Mouse (Mus musculus) stomach, embryonic 14.5 days (tissue): ENCODE measurements at regions not wholly inside any gene's neighbourhood (a gene's known extent, or its start where the extent isn't known, plus 50 kb on each side); places are given as distances from the start of the nearest gene placed in this dataset.

Experiments
- ATAC-seq: fragments of 200-750 bp; cut with Nextera tagmentation; 2 replicates; pipeline ENCODE4 v1.8.0; 2017; ENCODE audit warnings: low read depth, moderate TSS enrichment; ENCODE audit not compliant: insufficient number of reproducible peaks, insufficient read depth, low FRiP score
- H3K27ac ChIP-seq: fragments of 300-500 bp; sonication (generic); 2 replicates; pipeline ENCODE4 v1.5.1; 2014; ENCODE audit warnings: mild to moderate bottlenecking, low read length, moderate library complexity, mixed read lengths
- H3K27me3 ChIP-seq: fragments of 300-500 bp; sonication (generic); 2 replicates; pipeline ENCODE4 v1.6.1; 2014; ENCODE audit warnings: low read length, control low read depth, mixed read lengths; ENCODE audit not compliant: control insufficient read depth, insufficient read depth
- H3K36me3 ChIP-seq: fragments of 300-500 bp; sonication (generic); 2 replicates; pipeline ENCODE4 v1.6.1; 2014; ENCODE audit warnings: mild to moderate bottlenecking, control low read depth, low read length, moderate library complexity, mixed read lengths; ENCODE audit not compliant: control insufficient read depth, insufficient read depth
- H3K4me1 ChIP-seq: fragments of 300-500 bp; sonication (generic); 2 replicates; pipeline ENCODE4 v1.6.1; 2014; ENCODE audit warnings: low read length, control low read depth, mixed read lengths; ENCODE audit not compliant: control insufficient read depth, insufficient read depth
- H3K4me2 ChIP-seq: fragments of 300-500 bp; sonication (generic); replicated peaks from 2 replicates; pipeline ENCODE4 v1.6.1; 2014; ENCODE audit warnings: low read depth, low read length, control low read depth
- H3K4me3 ChIP-seq: fragments of 300-500 bp; sonication (generic); 2 replicates; pipeline ENCODE4 v1.5.1; 2014; ENCODE audit warnings: low read depth, low read length, control low read depth
- H3K9ac ChIP-seq: fragments of 300-500 bp; sonication (generic); replicated peaks from 2 replicates; pipeline ENCODE4 v1.6.1; 2014; ENCODE audit warnings: low read depth, mild to moderate bottlenecking, control low read depth, low read length, moderate library complexity, mixed read lengths
- H3K9me3 ChIP-seq: fragments of 300-500 bp; sonication (generic); 2 replicates; pipeline ENCODE4 v1.6.1; 2016; ENCODE audit warnings: low read depth, low read length, control low read depth; ENCODE audit not compliant: control insufficient read depth
- WGBS: fragments of 180-500 bp; shearing (Covaris S2); extraction: QIAGEN DNeasy Blood & Tissue Kit; methylation state at CpG from one replicate; pipeline ENCODE4 v1.1.7; 2014; 5-methylcytosine and 5-hydroxymethylcytosine counted together

DNA sequence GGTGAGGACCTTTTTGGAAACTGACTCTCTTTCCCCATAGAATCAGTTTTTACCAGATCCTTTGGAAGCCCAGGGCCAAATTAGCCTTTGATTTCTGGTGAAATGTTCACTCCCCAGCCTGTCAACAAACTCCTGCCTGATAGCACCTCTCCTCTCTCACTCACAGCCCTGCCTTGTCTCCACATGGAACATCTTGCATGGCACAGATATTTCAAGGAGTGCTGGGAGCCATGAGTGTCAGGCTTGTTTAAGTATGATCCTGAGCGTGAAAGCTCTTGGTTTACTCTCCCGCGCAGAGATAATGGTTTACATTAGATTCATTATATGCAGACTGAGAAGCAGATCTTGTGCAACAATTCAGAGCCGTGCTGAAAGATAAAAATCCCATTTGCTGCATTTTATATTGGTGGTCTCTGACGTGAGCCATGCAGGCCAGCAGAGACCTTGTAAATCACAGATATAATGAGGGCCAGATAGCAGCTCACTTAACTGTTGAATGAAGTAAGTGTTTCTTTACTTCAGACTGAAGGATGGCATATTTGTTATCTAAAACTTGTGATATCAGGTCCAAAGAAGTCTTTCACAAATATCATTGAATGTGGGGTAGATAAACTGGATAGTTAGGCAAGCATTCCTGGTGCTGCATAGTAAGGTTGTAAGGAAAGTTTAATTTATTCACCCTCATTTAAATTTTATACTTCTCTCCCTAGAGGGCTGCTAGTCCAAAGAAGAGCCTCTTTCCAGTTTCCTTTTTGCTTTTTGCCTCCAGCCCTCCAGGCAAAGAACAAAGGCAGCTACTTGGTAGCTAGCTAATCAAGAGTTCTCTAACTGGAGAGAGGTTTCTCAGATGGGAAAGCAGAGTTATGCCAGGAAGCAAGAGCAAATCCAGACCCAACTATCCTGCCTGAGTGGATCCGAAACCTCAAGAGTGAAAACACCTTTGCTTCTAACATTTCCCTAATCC, 81.8 kb downstream of the Tbx18 start:
- no peak overlapping the region for H3K27ac ChIP-seq
- no peak overlapping the region for H3K4me2 ChIP-seq
- no peak overlapping the region for H3K4me3 ChIP-seq
- ATAC-seq: no peak
- no peaks in the 10 kb centered on the region for H3K36me3 ChIP-seq
- 27% methylated on average over 6 of the region's 6 CpGs for WGBS
- H3K9ac ChIP-seq: no peak overlapping the region
- no peaks in the 10 kb centered on the region for H3K27me3 ChIP-seq
- H3K4me1 ChIP-seq: no peaks in the 10 kb centered on the region; the same call in 1 of the 2 replicates
- no peaks in the 10 kb centered on the region for H3K9me3 ChIP-seq

DNA sequence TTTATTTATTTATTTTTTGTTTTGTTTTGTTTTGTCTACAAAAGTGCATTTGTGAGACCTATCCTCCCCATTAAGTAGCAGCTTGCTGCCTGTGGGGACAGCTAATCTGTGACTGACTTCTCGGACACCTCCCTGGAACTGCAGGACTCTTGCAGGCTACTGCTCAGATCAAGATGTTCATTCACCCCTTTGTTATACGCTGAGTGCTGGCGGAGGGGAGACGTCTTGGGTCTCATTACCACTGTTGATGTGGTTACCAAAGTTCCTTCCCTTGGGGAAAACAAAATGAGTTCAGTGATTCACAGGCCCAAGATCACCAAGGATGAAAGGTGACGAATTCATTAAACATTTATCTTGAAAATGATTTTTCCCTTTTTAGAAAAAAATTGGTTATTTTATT, 82.7 kb downstream of the Tbx18 start:
- H3K4me3 ChIP-seq: no peak overlapping the region
- no peaks in the 10 kb centered on the region for H3K27me3 ChIP-seq
- no peak overlapping the region for H3K27ac ChIP-seq
- no peak for ATAC-seq
- no peaks in the 10 kb centered on the region for H3K9me3 ChIP-seq
- H3K4me1 ChIP-seq: no peaks in the 10 kb centered on the region; the same call in 1 of the 2 replicates
- H3K36me3 ChIP-seq: no peaks in the 10 kb centered on the region
- WGBS: 74% methylated on average over 5 of the region's 5 CpGs
- H3K9ac ChIP-seq: no peak overlapping the region
- no peak overlapping the region for H3K4me2 ChIP-seq

DNA sequence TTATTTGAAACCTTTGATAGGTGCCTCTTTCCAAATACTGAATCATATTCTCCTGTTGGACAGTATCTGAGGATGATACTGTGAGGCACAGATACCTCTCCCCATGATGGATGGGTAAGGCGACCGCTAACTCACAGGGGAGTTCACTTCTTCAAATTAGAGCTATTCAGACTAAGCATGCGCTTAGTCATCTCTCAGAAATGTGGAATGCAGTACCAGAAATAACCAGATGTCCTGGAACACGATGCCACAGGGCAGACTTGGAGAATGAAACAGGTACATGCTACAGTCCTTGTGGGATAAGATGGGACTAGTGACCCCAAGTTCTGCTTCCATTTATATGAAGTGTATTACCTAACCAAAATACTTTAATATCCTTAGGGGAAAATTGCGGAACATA, 86.0 kb downstream of the Tbx18 start:
- no peaks in the 10 kb centered on the region for H3K9me3 ChIP-seq
- H3K27me3 ChIP-seq: no peaks in the 10 kb centered on the region
- H3K4me1 ChIP-seq: no peaks in the 10 kb centered on the region; the same call in 1 of the 2 replicates
- no peak overlapping the region for H3K27ac ChIP-seq
- H3K36me3 ChIP-seq: no peaks in the 10 kb centered on the region
- H3K9ac ChIP-seq: no peak overlapping the region
- no peak for ATAC-seq
- 83% methylated on average over 5 of the region's 5 CpGs for WGBS
- H3K4me3 ChIP-seq: no peak overlapping the region
- no peak overlapping the region for H3K4me2 ChIP-seq

DNA sequence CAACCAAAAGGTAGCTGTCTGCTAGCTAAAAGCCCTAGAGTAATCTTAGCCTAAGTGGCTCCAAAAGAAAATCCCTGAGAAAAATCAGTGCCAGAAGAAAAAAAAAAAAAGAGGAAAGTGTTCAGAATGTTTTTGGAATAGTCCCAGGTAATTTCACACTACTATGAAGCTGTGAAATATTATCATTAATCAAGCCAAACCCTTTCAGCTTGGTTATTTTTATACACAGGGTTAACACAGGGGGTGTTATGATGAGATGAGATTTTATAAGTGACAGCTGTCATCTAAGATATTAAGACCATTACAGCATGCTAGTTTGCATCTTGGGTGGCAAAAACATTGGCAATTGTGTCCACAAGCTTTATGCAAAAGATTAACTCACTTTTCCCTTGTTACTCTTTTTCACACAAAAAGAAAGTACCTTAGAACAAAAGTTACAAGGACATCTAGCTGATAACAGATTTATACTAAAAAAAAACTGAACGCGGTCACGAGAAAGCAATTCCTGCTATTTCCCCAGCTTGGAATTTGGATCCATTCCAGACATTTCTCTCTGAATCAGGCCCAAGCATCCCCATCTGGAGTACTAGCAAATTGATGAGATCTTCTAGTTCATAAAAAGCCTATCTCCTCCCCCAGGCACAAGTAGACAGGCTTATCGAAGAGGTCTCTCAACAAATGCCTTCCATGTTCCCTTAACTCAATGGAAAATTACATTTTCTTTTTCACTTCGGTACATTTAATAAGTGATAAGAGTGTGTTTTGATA, 97.0 kb downstream of the Tbx18 start:
- Histone ChIP-seq H3K9ac (no peak overlapping the region), H3K27ac (no peak overlapping the region), H3K27me3 (no peaks in the 10 kb centered on the region), H3K4me1 (no peaks in the 10 kb centered on the region), H3K4me2 (no peak overlapping the region), H3K9me3 (no peaks in the 10 kb centered on the region), H3K36me3 (no peaks in the 10 kb centered on the region), H3K4me3 (no peak overlapping the region)
- WGBS: 46% methylated on average over 5 of the region's 5 CpGs
- ATAC-seq: no peak

DNA sequence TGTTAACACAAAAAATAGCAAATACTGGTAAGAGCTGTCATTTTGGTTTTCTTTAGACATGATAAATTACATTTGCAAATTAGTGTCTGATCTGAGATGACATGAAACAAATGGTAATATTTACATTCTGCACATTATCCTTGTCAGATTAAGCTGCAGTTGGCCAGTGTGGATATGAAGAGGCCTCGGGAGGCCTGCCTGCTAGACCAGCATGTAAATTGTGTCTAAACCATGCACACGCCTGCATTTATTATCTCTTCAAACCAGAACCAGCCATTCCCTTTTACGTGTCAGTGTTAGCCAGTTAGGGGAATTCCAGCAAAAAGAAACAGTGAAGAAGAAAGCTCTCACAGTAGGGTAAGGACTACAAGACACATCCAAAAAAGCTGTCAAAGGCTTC, 104.6 kb downstream of the Tbx18 start:
- Histone ChIP-seq H3K36me3 (no peaks in the 10 kb centered on the region), H3K27ac (no peak overlapping the region), H3K9me3 (no peaks in the 10 kb centered on the region), H3K9ac (no peak overlapping the region), H3K4me3 (no peak overlapping the region), H3K27me3 (no peaks in the 10 kb centered on the region), H3K4me2 (no peak overlapping the region), H3K4me1 (0 out of 2 replicates have a peak, but pooled peaks cover 6% of the 10 kb centered on the region)
- peak; percentile 80; the same call in 1 of the 2 replicates for ATAC-seq
- 35% methylated on average over 3 of the region's 3 CpGs for WGBS

DNA sequence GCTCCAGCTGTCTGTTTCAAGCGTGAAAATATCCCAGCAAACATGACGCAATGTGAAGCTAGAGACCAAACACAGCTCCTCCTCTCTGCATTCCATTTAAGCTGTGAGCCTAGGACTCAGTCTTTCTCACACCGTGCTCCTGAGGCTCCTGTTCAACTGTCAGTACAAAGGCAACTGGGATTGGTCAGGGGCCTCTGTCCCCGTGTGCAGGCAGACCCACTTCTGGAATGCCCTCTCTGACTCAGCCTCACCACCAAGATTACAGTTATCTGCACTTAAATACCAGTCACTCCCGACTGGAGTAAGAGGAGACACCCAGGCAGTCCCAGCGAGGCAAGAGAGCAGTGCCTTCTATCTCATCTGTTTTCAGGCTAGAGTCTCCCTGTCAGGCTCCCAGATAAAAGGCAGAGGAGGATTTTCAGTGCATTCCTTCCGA, 112.8 kb downstream of the Tbx18 start:
- H3K4me2 ChIP-seq: no peak overlapping the region
- ATAC-seq: peak; percentile 28; the same call in 1 of the 2 replicates

DNA sequence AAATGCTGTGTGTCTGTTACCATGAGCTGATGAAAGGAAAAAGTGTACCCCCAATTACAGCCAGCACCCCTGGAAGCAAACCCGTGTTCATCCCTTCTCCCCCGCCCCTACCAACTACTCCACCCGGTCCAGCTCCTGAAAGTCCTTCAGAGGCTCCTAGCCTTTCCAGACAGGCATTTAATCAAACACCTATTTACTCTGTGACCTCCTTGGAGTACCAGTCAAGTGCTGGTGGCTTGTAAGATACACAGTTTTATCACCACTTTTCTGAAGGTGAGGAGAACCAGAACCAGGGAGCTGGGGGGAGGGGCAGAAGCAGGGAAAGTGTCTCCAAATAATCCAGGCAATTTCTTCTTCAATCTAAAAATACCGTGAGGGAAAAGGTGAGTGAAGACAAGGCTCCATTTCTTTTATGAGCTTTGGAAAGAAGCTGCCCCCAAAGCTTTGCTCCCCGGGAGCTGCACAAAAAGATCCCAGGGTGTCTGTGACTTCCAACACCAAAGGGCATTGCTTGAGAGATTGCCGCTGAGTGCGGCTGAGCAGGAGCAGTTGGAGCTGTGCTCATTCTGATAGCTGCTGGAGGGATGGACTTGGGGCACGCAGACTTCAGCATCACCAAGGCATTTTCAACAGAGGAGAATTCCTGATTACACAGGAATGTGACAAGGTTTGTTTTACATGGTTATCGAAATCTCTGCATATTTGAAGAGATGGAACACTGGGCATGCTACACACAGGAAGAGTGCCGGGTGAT, 123.0 kb downstream of the Tbx18 start:
- no peaks in the 10 kb centered on the region for H3K27me3 ChIP-seq
- H3K36me3 ChIP-seq: no peaks in the 10 kb centered on the region
- H3K9ac ChIP-seq: no peak overlapping the region
- no peaks in the 10 kb centered on the region for H3K4me1 ChIP-seq
- H3K4me2 ChIP-seq: no peak overlapping the region
- no peaks in the 10 kb centered on the region for H3K9me3 ChIP-seq
- ATAC-seq: no peak
- no peak overlapping the region for H3K4me3 ChIP-seq
- H3K27ac ChIP-seq: no peak overlapping the region
- WGBS: 35% methylated on average over 10 of the region's 10 CpGs

More for the DNA sequence above, 112.8 kb downstream of the Tbx18 start:
- Histone ChIP-seq H3K9me3 (no peaks in the 10 kb centered on the region), H3K27me3 (no peaks in the 10 kb centered on the region), H3K4me3 (no peak overlapping the region), H3K9ac (no peak overlapping the region), H3K4me1 (no peaks in the 10 kb centered on the region), H3K36me3 (no peaks in the 10 kb centered on the region), H3K27ac (no peak overlapping the region)
- 24% methylated on average over 7 of the region's 7 CpGs for WGBS

DNA sequence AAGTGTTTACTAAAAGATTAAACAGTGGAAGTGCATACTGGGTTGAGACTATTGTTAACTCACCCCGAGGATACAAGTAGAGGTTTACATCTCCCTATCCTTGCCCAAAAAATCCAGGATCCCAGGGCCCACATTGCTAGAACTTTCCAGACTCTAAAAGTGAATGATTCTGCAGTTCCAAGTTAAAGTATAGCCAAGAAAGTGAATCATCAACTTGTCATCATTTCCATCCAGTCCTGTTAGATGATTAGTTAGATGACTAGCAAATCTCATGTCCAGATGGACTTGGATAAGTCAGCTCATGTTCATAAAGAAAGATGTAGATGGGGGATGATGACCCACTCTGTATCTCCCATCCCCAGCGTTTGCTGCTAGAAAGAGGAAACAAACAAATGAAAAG, 155.5 kb downstream of the Tbx18 start:
- H3K27me3 ChIP-seq: no peaks in the 10 kb centered on the region
- no peak overlapping the region for H3K27ac ChIP-seq
- H3K9ac ChIP-seq: no peak overlapping the region
- no peak overlapping the region for H3K4me3 ChIP-seq
- H3K9me3 ChIP-seq: no peaks in the 10 kb centered on the region
- no peaks in the 10 kb centered on the region for H3K4me1 ChIP-seq
- H3K36me3 ChIP-seq: no peaks in the 10 kb centered on the region
- no peak for ATAC-seq
- H3K4me2 ChIP-seq: no peak overlapping the region
- 56% methylated on average over 2 of the region's 2 CpGs for WGBS
